Mouse (Mus musculus): Measurements from ENCODE around the gene Gcgr. TPM values are rescaled to one million over a fixed set of nuclear protein-coding genes. Genes with fewer than 3 reads are reported as not detected.

Gcgr gene
- total and polyA plus RNA-seq, 3 experiments, result not detected

DNA sequence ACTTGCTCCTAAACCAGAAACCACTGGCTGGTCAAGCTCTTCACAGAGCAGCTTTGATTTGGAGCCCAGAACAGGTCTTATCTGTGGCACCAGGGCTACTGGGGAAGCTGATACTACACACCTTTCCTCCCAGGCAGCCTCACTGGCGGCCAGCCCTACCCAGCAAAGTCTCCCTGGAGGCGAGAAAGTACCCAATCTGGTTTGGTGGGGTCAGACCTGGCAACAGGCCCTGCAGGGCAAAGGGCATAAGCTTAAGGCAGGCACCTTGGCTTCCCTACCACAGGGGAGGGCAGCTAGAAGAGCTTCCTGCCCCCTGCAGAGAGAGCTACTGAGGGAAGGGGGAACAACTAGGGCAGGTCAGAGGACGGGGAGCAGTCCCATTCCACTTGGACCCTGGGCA lies 30.1 kb upstream of the Gcgr start (continued):
- TF ChIP-seq BHLHE40 (IDR thresholded peaks at IDR 0.05; ENCODE audit: borderline replicate concordance, low read depth, low read length), result no peak
- no peak for TF ChIP-seq CHD2 (IDR thresholded peaks at IDR 0.05; ENCODE audit: low read length)
- TF ChIP-seq SIN3A (IDR thresholded peaks at IDR 0.05; ENCODE audit: low read length), result no peak
- TF ChIP-seq MYB (IDR thresholded peaks at IDR 0.05; ENCODE audit: low read depth, low read length), result no peak
- no peak for TF ChIP-seq MAFK (IDR thresholded peaks at IDR 0.05; ENCODE audit: borderline replicate concordance, low read depth, low read length)
- no peak for TF ChIP-seq USF1 (IDR thresholded peaks at IDR 0.05; ENCODE audit: low read depth, low read length)
- no peak for TF ChIP-seq POLR2A (IDR thresholded peaks at IDR 0.05; ENCODE audit: control insufficient read depth in 1 of 2, insufficient read depth in 1 of 2, low read depth in 1 of 2, low read length in 2 of 2, poor library complexity in 1 of 2)
- TF ChIP-seq CTCF (IDR thresholded peaks at IDR 0.05 in 2 of 3, conservative IDR thresholded peaks at IDR 0.05 in 1 of 3; ENCODE audit: control insufficient read depth in 1 of 3, insufficient read depth in 1 of 3, low read depth in 2 of 3, low read length in 3 of 3, poor library complexity in 1 of 3, severe bottlenecking in 1 of 3), result no peak
- TF ChIP-seq E2F4 (IDR thresholded peaks at IDR 0.05; ENCODE audit: borderline replicate concordance, low read depth, low read length), result no peak
- no peak for TF ChIP-seq POLR2AphosphoS5 (IDR thresholded peaks at IDR 0.05; ENCODE audit: borderline replicate concordance, low read depth, low read length)
- TF ChIP-seq TBP (IDR thresholded peaks at IDR 0.05; ENCODE audit: low read depth, low read length), result no peak
- no peak for TF ChIP-seq NELFE (IDR thresholded peaks at IDR 0.05; ENCODE audit: low read depth, low read length)
- no peak for TF ChIP-seq ZNF384 (IDR thresholded peaks at IDR 0.05; ENCODE audit: low read depth, low read length)
- TF ChIP-seq ETS1 (IDR thresholded peaks at IDR 0.05; ENCODE audit: low read depth, low read length), result no peak
- peak; percentile 33 for TF ChIP-seq TAL1 (IDR thresholded peaks at IDR 0.05; ENCODE audit: low read length)
- no peak for TF ChIP-seq UBTF (IDR thresholded peaks at IDR 0.05; ENCODE audit: borderline replicate concordance, insufficient read depth, low read depth, low read length)
- TF ChIP-seq TCF12 (IDR thresholded peaks at IDR 0.05; ENCODE audit: low read depth, low read length), result 0 out of 2 replicates have a peak, but pooled peaks have one; percentile 21
- TF ChIP-seq GATA1 (IDR thresholded peaks at IDR 0.05; ENCODE audit: low read depth, low read length), result peak; percentile 29; the same call in 1 of the 2 replicates
- TF ChIP-seq MYC (IDR thresholded peaks at IDR 0.05; ENCODE audit: low read depth, low read length), result no peak

DNA sequence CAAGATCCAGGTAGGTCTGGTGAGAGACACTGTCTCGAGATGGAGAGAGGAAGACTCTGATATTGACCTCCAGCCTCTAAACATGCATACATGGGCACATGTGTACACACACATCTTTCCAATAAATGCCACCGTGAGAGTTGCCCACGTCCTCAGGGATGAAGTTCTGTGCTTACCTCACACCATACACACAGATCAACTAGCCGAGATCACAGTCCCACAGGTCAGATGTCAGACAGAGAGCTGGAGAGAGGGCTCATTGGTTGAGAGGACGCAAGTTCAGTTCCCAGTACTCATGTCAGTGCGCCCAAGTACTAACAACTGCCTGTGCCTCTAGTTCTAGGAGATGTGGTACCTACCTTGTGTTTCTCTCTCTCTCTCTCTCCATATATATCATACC lies 29.5 kb upstream of the Gcgr start:
- H3K27me3 ChIP-seq (ENCODE audit: control insufficient read depth in 1 of 2, insufficient read depth in 2 of 2, low read length in 2 of 2), result no peaks in the 10 kb centered on the region; a peak in 1 of 4 replicates
- DNase-seq (ENCODE audit: low read depth, low spot score), result no peak
- no peaks in the 10 kb centered on the region for H3K79me2 ChIP-seq (ENCODE audit: control insufficient read depth, insufficient read depth, low read length, poor library complexity)
- no peaks in the 10 kb centered on the region for H3K4me1 ChIP-seq (ENCODE audit: control insufficient read depth in 1 of 2, insufficient read depth in 2 of 2, low read length in 2 of 2)
- H3K27ac ChIP-seq (ENCODE audit: control insufficient read depth, low read depth, low read length), result no peak overlapping the region
- H3K4me3 ChIP-seq (ENCODE audit: control insufficient read depth in 1 of 2, insufficient read depth in 1 of 2, low read depth in 2 of 2, low read length in 2 of 2), result no peak overlapping the region
- H3K9me3 ChIP-seq (replicated peaks; ENCODE audit: insufficient read depth, low read length), result no peaks in the 10 kb centered on the region
- no peak overlapping the region for H3K9ac ChIP-seq (ENCODE audit: control insufficient read depth, low read depth, low read length, poor library complexity, severe bottlenecking)
- H3K36me3 ChIP-seq (ENCODE audit: control insufficient read depth in 1 of 2, insufficient read depth in 2 of 2, low read length in 2 of 2), result no peaks in the 10 kb centered on the region
- TF ChIP-seq POLR2AphosphoS2 (IDR thresholded peaks at IDR 0.05; ENCODE audit: low read length), result peak; percentile 41
- no peak for TF ChIP-seq E2F4 (IDR thresholded peaks at IDR 0.05; ENCODE audit: borderline replicate concordance, low read depth, low read length)

GRCm38 (mm10) chr11:120501701-120502100 lies 28.8 kb upstream of the Gcgr start:
- no peaks in the 10 kb centered on the region for H3K36me3 ChIP-seq (ENCODE audit: control insufficient read depth in 1 of 2, insufficient read depth in 2 of 2, low read length in 2 of 2)
- no peak for TF ChIP-seq USF2 (IDR thresholded peaks at IDR 0.05; ENCODE audit: borderline replicate concordance in 1 of 2, insufficient read depth in 1 of 2, low read depth in 1 of 2, low read length in 2 of 2)
- no peak for TF ChIP-seq MAZ (IDR thresholded peaks at IDR 0.05; ENCODE audit: low read depth, low read length)
- TF ChIP-seq MEF2A (IDR thresholded peaks at IDR 0.05; ENCODE audit: extremely low read depth, insufficient replicate concordance, low read depth, low read length, poor library complexity, severe bottlenecking), result no peak
- TF ChIP-seq POLR2AphosphoS5 (IDR thresholded peaks at IDR 0.05; ENCODE audit: borderline replicate concordance, low read depth, low read length), result no peak
- TF ChIP-seq ELF1 (IDR thresholded peaks at IDR 0.05; ENCODE audit: low read depth, low read length), result no peak
- no peak for TF ChIP-seq MAFK (IDR thresholded peaks at IDR 0.05; ENCODE audit: borderline replicate concordance, low read depth, low read length)
- no peak for TF ChIP-seq GATA1 (IDR thresholded peaks at IDR 0.05; ENCODE audit: low read depth, low read length)
- no peak for TF ChIP-seq CTCF (IDR thresholded peaks at IDR 0.05 in 2 of 3, conservative IDR thresholded peaks at IDR 0.05 in 1 of 3; ENCODE audit: control insufficient read depth in 1 of 3, insufficient read depth in 1 of 3, low read depth in 2 of 3, low read length in 3 of 3, poor library complexity in 1 of 3, severe bottlenecking in 1 of 3)
- no peak for TF ChIP-seq USF1 (IDR thresholded peaks at IDR 0.05; ENCODE audit: low read depth, low read length)
- no peak for TF ChIP-seq TBP (IDR thresholded peaks at IDR 0.05; ENCODE audit: low read depth, low read length)
- no peak for TF ChIP-seq KAT2A (conservative IDR thresholded peaks at IDR 0.05; ENCODE audit: low read depth, low read length)
- no peak for TF ChIP-seq POLR2A (IDR thresholded peaks at IDR 0.05; ENCODE audit: control insufficient read depth in 1 of 2, insufficient read depth in 1 of 2, low read depth in 1 of 2, low read length in 2 of 2, poor library complexity in 1 of 2)
- TF ChIP-seq MAX (IDR thresholded peaks at IDR 0.05; ENCODE audit: low read length), result no peak
- TF ChIP-seq MYC (IDR thresholded peaks at IDR 0.05; ENCODE audit: low read depth, low read length), result no peak
- TF ChIP-seq TCF12 (IDR thresholded peaks at IDR 0.05; ENCODE audit: low read depth, low read length), result no peak
- no peaks in the 10 kb centered on the region for H3K4me1 ChIP-seq (ENCODE audit: control insufficient read depth in 1 of 2, insufficient read depth in 2 of 2, low read length in 2 of 2)
- no peak for DNase-seq (ENCODE audit: low read depth, low spot score)
- H3K9ac ChIP-seq (ENCODE audit: control insufficient read depth, low read depth, low read length, poor library complexity, severe bottlenecking), result no peak overlapping the region
- H3K9me3 ChIP-seq (replicated peaks; ENCODE audit: insufficient read depth, low read length), result no peaks in the 10 kb centered on the region
- no peak overlapping the region for H3K4me3 ChIP-seq (ENCODE audit: control insufficient read depth in 1 of 2, insufficient read depth in 1 of 2, low read depth in 2 of 2, low read length in 2 of 2)
- no peak overlapping the region for H3K27ac ChIP-seq (ENCODE audit: control insufficient read depth, low read depth, low read length)
- no peaks in the 10 kb centered on the region; a peak in 1 of 4 replicates for H3K27me3 ChIP-seq (ENCODE audit: control insufficient read depth in 1 of 2, insufficient read depth in 2 of 2, low read length in 2 of 2)
- no peaks in the 10 kb centered on the region for H3K79me2 ChIP-seq (ENCODE audit: control insufficient read depth, insufficient read depth, low read length, poor library complexity)

All from MEL (cell line).